Mouse (Mus musculus): ENCODE results near the gene Artn.

Artn gene

GRCm38 (mm10) chr4:117918261-117918660 lies 11.3 kb downstream of the Artn start:
- no peak for DNase-seq

- no peak for DNase-seq
Measured at GRCm38 (mm10) chr4:117917847-117918246, 11.7 kb downstream of the Artn start.

DNA sequence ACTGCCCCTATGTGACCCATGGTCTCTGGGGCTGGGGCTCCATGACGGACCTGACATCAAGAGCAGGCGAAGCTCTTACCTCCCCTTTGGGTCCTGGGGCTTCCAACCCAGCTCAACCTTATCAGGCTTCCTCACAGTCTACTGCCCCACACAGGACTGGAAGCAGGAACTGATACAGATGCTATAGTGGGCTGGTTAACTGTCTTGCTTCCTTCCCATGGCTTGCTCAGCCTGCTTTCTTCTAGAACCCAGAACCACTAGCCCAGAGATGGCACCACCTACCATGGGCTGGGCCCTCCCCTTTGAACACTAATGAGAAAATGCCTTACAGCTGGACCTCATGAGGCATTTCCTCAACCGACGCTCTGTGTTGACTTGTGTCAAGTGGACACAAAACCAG lies 12.2 kb downstream of the Artn start:
- no peak for DNase-seq

DNA sequence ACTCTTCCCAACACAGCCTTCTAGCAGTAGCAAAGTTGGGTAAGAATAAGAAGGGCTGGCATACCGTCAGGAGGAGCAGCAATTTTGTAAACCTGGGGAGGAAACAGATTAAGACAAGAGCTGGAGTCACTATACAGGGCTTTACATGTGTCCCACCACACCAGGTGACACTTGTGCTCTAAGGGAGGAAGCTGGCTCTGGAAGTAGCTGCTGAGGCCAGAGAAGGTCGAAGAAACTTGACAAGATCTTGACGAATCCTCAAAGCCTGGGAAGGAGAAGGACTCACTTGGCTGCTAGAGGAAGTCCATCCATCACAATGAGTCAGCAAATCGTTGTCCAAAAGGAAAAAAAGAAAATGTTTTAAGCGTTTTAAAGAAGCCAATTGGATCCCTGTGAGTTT lies 13.2 kb downstream of the Artn start:
- no peak for DNase-seq

- DNase-seq = no peak
Measured at GRCm38 (mm10) chr4:117915489-117916105, 14.0 kb downstream of the Artn start.

DNA sequence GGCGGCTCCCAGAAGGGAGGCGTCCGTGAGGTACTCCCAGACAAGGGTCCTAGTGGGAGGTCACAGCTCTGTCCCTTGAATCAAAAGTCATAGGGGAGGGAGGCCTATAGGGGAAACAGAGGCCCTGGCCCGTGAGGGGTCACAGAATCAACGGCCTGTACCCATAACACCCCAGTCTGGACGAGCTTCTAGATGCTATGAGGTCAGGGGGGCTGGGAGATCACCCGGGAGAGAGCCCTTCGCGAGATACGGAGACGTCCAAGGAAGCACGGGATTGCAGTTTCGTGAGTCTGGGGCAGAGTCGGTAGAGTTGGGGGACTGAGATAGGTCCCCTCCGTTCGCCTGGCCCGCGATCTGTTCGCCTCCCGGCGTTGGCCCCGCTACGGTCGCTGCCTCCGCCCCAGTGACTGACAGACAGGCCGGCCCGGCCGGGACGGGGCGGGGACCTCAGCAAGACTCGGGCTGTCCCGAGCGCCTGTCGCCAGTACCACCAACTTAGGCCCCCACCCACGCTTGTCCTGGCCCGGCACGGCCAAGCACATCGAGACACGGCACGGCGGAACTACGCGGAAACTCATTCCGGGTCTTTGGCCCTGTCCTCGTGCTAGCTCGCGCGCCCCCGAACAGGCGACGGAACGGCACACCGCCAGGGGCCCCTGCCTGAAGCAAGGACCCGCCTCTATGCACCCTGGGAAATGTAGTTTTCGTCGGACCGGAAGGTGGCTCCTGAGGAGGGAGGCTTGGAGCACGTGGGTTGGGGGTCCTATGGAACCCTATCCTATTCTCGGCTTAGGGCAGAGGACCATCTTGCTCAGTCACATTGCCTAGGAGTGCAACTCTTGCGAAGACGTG lies 14.7 kb downstream of the Artn start, which contains the start of gene Ipo13:
TSS of gene Ipo13 (minus strand) at position 409 of the 852 bp plus-strand sequence.
- DNase-seq = peak; percentile 90

GRCm38 (mm10) chr4:117914031-117914430 lies 15.5 kb downstream of the Artn start:
- DNase-seq = no peak

DNA sequence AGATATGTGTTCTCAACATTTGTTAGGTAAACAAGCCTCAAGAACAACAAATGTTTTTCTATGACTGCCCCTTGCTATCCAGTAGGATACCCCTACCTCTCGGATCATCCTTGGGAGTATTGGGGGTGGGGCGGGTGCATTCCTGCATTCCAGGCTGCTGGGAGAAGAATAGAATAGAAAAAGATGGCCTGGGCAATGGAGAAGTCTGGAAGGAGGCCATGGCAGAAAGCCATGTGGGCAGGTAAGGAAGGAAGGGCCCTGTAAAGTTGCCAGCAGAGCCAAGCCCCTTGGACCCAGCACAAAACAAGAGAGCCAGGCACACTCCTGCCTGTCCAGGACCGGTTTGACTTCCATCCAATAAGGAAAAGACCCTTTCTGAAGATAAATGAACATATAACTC lies 16.1 kb downstream of the Artn start:
- DNase-seq = peak; percentile 69

DNA sequence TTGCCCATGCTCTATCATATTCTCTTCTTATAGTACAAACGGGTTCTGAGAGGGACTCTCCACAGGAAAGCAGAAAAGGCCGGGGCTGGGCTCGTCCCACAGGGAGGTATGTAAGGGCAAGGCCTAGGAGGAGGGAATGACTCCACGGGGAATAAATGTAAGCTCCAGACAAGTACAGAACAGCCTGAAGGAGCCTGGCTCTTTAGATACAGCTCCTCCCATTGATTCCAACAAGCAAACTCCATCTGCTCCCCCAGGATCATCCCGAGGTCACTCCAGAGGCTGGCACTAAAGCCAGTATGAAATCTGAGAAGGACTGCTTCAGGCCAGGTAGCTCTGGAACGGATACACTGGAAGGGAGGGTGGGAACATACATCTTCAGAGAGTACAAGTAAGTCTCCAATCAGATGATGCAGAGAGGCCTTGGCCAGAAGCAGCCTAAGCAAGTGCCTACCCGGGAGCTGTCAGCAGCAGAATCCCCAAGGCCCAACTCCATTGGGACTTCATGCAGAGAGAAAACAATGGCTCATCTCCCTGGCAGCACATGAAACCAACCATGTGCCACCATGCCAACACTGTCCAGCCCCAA lies 16.8 kb downstream of the Artn start:
- DNase-seq = no peak

- DNase-seq = no peak
Measured at GRCm38 (mm10) chr4:117912131-117912561, 17.4 kb downstream of the Artn start.

GRCm38 (mm10) chr4:117908834-117909453 lies 20.6 kb downstream of the Artn start:
- DNase-seq = no peak

DNA sequence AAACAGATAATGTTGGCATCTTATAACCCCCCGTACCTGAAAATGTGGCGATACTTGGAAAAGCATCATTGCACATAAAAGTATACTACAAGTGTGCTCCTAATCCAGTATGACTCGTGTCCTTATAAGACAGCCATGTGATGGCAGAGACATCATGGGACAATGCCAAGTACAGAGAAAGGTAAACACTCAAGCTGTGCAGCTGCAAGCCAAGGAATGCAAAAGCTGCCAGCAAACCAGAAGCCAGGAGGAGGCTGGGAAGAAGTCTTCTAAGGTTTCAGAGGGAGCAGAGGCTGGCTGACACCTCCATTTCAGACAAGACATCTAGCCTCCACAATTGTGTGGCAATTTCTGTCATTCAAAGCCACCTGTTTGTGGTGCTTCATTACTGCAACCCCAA lies 23.4 kb downstream of the Artn start:
- peak; percentile 56 for DNase-seq

DNA sequence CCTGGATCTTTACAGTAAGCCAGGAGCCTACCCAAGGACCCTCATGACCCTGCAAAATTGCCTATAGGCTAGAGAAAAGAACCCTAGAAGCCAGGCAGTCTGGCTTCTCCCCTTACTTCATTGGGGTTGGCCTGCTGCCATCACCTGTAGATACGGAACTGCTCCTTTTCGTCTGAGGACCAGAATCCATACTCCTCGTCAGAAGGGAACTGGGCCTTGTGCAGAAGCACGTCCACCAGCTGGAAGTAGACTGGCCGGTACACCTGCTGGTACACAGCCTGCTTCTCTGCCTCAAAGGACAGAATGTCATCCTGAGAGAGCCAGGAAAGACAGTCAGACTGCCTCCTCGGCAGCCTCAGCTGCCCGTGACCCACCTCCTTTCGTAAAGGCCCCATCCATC lies 24.8 kb downstream of the Artn start:
- DNase-seq = no peak

- DNase-seq = no peak
Measured at GRCm38 (mm10) chr4:117904094-117904493, 25.5 kb downstream of the Artn start.

DNA sequence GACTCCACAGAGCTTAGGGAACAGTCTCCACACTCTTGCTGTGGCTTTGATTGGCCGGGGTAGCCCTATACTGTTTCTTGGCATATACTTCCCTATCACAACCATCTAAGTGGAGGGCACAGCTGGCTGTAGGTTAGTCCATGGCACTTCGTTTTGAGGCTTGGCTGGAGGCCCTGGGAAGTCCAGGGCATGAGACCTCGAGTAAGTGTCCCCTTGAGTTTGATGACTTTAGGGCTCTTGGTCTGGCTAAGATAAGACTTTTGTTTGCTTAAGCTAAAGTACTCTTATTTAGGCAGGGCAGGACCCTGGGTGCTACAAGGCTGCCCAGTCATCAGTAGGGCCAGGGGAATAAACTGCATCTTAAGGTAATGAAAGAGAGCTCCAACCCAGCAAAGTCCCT lies 31.5 kb downstream of the Artn start:
- DNase-seq = peak; percentile 34

- no peak for DNase-seq
Measured at GRCm38 (mm10) chr4:117896031-117896430, 33.5 kb downstream of the Artn start.

GRCm38 (mm10) chr4:117895339-117895738 lies 34.2 kb downstream of the Artn start:
- no peak for DNase-seq

- no peak for DNase-seq
Measured at GRCm38 (mm10) chr4:117894601-117895000, 35.0 kb downstream of the Artn start.

GRCm38 (mm10) chr4:117893376-117893775 lies 36.2 kb downstream of the Artn start:
- peak; percentile 73 for DNase-seq

DNA sequence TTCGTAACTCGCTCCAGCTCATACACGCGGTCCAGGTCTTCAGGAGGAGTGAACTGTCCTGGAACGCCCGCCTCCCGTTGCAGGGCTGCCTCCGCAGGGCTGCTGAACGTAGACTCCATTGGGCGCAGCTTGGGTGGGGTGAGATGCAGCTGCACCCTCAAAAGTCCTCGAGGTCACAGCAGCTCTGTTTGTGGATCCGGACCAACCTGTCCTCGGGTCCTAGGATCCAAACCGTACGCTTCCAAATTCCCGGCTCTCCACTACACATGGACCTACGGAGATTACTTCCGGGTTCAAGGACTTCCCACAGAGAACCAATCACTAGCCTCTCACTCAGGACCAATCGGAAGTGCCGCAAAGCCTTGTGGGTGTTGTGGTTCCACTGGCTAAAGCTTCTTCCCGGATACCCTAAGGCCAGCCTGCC lies 37.8 kb downstream of the Artn start, which contains the start of gene Dph2:
TSS of gene Dph2 (minus strand) at position 295 of the 424 bp plus-strand sequence.
- peak; percentile 78 for DNase-seq

DNA sequence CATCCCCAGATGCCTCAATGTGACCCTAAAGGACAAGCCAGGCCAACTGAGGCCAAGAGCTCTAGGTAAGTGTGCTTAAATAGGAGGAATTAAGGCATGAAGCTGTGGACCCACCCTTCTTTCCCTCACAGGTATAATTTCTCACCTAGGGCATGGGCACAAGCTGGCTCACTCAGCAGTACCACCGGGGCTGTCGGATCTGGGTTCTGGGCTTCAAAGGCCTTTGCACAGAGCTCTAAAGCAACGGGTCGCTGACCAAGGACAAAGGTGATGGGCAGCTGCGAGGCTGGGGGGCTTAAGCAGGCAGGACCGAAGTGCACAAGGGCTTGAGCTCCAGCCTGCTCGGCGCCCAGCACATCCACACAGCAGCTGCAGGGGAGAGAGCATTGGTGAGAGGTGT lies 38.8 kb downstream of the Artn start:
- no peak for DNase-seq

DNA sequence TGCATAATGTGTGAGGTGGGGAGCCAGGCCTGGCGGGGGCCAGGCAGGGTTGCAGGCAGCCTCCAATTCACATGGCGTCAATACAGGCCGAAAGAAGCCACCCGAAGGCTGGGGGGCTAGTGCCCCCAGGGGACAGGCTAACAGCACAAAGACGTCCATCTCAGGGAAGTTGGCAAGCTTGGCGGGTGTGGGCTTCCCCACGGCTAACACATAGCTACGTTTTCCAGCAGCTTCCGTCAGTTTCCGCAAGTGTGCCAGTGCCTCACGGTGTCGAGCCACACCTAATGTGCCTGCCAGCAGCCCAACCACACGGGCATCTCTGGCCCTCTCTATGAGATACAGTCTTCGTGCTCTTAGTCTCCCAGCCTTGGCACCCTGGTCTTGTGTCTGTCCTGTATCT lies 39.5 kb downstream of the Artn start:
- DNase-seq = no peak

GRCm38 (mm10) chr4:117889471-117889870 lies 40.1 kb downstream of the Artn start:
- no peak for DNase-seq

Data from lung, postnatal 14 days (tissue).